Mouse (Mus musculus) lung, postnatal 25 days (tissue): Measurements from ENCODE around the gene Gm3435.
"Not testable (repeated sequence)": the region's sequence is repeated elsewhere in the genome, so short reads cannot be mapped to it uniquely, and the experiment has no call there.

Experiments
- DNase-seq: peaks from one replicate; pipeline ENCODE4 v3.0.0; 2022; ENCODE audit warnings: low spot score

Gene Gm3435

GRCm38 (mm10) chr17:15009706-15010413 lies at the start of gene Gm3435:
Gene Gm3435, plus strand, starts transcription at chr17:15010176.
- not testable (repeated sequence) for DNase-seq

- peak; percentile 10 for DNase-seq
Measured at GRCm38 (mm10) chr17:14960520-14960919, 49.5 kb upstream of the Gm3435 start.

GRCm38 (mm10) chr17:14960951-14961556 lies 48.9 kb upstream of the Gm3435 start, which contains the start of gene Phf10:
Gene Phf10, minus strand, starts transcription at chr17:14961273.
- peak; percentile 8 for DNase-seq

GRCm38 (mm10) chr17:14961557-14962154 lies 48.3 kb upstream of the Gm3435 start:
- DNase-seq = not testable (repeated sequence)

- not testable (repeated sequence) for DNase-seq
Measured at GRCm38 (mm10) chr17:14968373-14968913, 41.5 kb upstream of the Gm3435 start.

GRCm38 (mm10) chr17:14977718-14978361 lies 32.1 kb upstream of the Gm3435 start:
- DNase-seq = not testable (repeated sequence)

GRCm38 (mm10) chr17:14978362-14979038 lies 31.5 kb upstream of the Gm3435 start, which contains the start of the genes 9030025P20Rik and Gm3417:
Gene 9030025P20Rik, plus strand, starts transcription at chr17:14978468.
Gene Gm3417, minus strand, starts transcription at chr17:14978790.
- not testable (repeated sequence) for DNase-seq

GRCm38 (mm10) chr17:14990116-14990702 lies 19.8 kb upstream of the Gm3435 start:
- not testable (repeated sequence) for DNase-seq

GRCm38 (mm10) chr17:14992522-14993138 lies 17.3 kb upstream of the Gm3435 start:
- not testable (repeated sequence) for DNase-seq

GRCm38 (mm10) chr17:14993139-14993832 lies 16.7 kb upstream of the Gm3435 start:
- DNase-seq = not testable (repeated sequence)

- DNase-seq = not testable (repeated sequence)
Measured at GRCm38 (mm10) chr17:14994140-14994539, 15.8 kb upstream of the Gm3435 start.

GRCm38 (mm10) chr17:15000047-15000446 lies 9.9 kb upstream of the Gm3435 start:
- DNase-seq = not testable (repeated sequence)

- DNase-seq = not testable (repeated sequence)
Measured at GRCm38 (mm10) chr17:15009088-15009487, 888 bp upstream of the Gm3435 start.

GRCm38 (mm10) chr17:15021503-15022220 lies 11.7 kb downstream of the Gm3435 start:
- DNase-seq = peak; percentile 18

- DNase-seq = not testable (repeated sequence)
Measured at GRCm38 (mm10) chr17:15023878-15024492, 14.0 kb downstream of the Gm3435 start.

- not testable (repeated sequence) for DNase-seq
Measured at GRCm38 (mm10) chr17:15024502-15025193, 14.7 kb downstream of the Gm3435 start.

- not testable (repeated sequence) for DNase-seq
Measured at GRCm38 (mm10) chr17:15025513-15025912, 15.5 kb downstream of the Gm3435 start.

GRCm38 (mm10) chr17:15031414-15031813 lies 21.4 kb downstream of the Gm3435 start:
- DNase-seq = not testable (repeated sequence)
